11 mouse cellular contexts compared by ENCODE assay signal in the genomic region with DNA sequence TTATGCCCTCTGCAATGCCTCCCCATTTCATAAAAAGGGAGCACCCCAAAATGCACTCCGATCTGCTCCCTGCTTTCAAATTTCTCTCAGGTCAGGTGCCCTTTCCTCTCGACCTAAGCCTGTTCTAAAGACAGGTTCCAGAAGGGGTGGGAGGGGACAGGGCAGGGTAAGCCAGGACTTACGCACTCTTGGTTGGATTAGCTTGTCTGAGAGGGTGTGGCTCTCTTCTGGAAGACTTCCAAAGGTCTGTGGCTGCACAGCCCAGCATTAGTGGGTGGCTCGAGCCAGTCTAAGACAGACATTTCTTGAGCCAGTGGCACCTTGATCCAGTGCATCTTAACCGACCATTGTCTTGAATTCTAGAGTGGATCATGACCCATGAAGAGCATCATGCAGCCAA. TPM values are rescaled to one million over a fixed set of nuclear protein-coding genes. Genes with fewer than 3 reads are reported as not detected.
DNase-seq lines count a peak whose midpoint lies in the region; TF ChIP-seq lines count a peak whose summit lies in the region.
"Had no signal": no experiment of that assay in that cellular context is flagged by ENCODE, and none has a peak within 500 bp of the region (broad histone marks: within the 10 kb centered on the region; RNA-seq: fewer than 3 reads in every experiment).

No protein-coding gene starts in this region.

- no peak overlapping the region; the same call in 1 of the 2 replicates for H3K27ac ChIP-seq in left cerebral cortex, adult 2 months
- H3K27ac ChIP-seq: embryonic facial prominence, embryonic 15.5 days; midbrain, embryonic 13.5 days had no signal

- H3K4me3 ChIP-seq in left cerebral cortex, adult 2 months = no peak overlapping the region
- H3K4me3 ChIP-seq: embryonic facial prominence, embryonic 15.5 days; midbrain, embryonic 13.5 days had no signal

- TF ChIP-seq CTCF in left cerebral cortex, adult 2 months (IDR thresholded peaks at IDR 0.05) = no peak

- DNase-seq in gastrocnemius, adult 8-10 months (ENCODE audit: low spot score in 2 of 2) = peak; percentile 48 to 68
- no peak for DNase-seq in gastrocnemius, postnatal 4 days (ENCODE audit: low spot score in 2 of 2)
- DNase-seq in lung, postnatal 36 days = peak; percentile 14
- no peak for DNase-seq in lung, postnatal 14 days
- peak; percentile 28 for DNase-seq in kidney, postnatal 10 days
- no peak for DNase-seq in left cerebral cortex, adult 2 months (ENCODE audit: extremely low spot score in 1 of 2, low spot score in 2 of 2)
- DNase-seq in cerebellum, postnatal 25 days = no peak
- DNase-seq in adrenal gland, adult (ENCODE audit: inconsistent age in 2 of 2, low spot score in 1 of 2) = no peak
- DNase-seq: cerebellum, adult 18-20 months had no signal

- intact Hi-C loops in left cerebral cortex, adult 2 months (cut with DNase I) = no loop called here

RNA-seq across cellular contexts. Expression of a gene that starts 18.2 kb away (rescaled TPM):
- total RNA-seq in gastrocnemius, adult 8-10 months (2022) = 1 to 10 TPM; 7.2 to 10.0 (median 8.5) TPM
- 10 to 100 TPM; 17.7 to 21.7 TPM for total RNA-seq in gastrocnemius, postnatal 4 days (2021)
- 10 to 100 TPM; 13.6 to 15.6 TPM for total RNA-seq in left cerebral cortex, adult 2 months (2021)

RNA-seq across cellular contexts. Expression of a gene that starts 19.4 kb away (rescaled TPM):
- total RNA-seq in gastrocnemius, adult 8-10 months (2022) = 1,000 to 10,000 TPM; 2,927 to 3,255 (median 3,175) TPM
- 100 to 1,000 TPM; 776 to 786 TPM for total RNA-seq in gastrocnemius, postnatal 4 days (2021)
- total RNA-seq in left cerebral cortex, adult 2 months (2021) = 100 to 1,000 TPM; 379 to 387 TPM

RNA-seq across cellular contexts. Expression of a gene that starts 53.6 kb away (rescaled TPM):
- 100 to 1,000 TPM; 123 to 141 (median 129) TPM for total RNA-seq in gastrocnemius, adult 8-10 months (2022)
- total RNA-seq in gastrocnemius, postnatal 4 days (2021) = 100 to 1,000 TPM; 148 to 174 TPM
- 10 to 100 TPM; 46.2 to 51.8 TPM for total RNA-seq in left cerebral cortex, adult 2 months (2021)

RNA-seq across cellular contexts. Expression of a gene that starts 55.2 kb away (rescaled TPM):
- not detected for total RNA-seq in gastrocnemius, adult 8-10 months (2022)
- not detected for total RNA-seq in gastrocnemius, postnatal 4 days (2021)
- total RNA-seq in left cerebral cortex, adult 2 months (2021) = 10 to 100 TPM; 20.6 to 21.8 TPM

Comparison
In these comparisons a context has a peak if more than half of its experiments do, and no peak if none do; other contexts are left out.
1. DNase-seq: peak in gastrocnemius, adult 8-10 months (2 of 2), lung, postnatal 36 days (single experiment) and kidney, postnatal 10 days (single experiment); none in gastrocnemius, postnatal 4 days (0 of 2), lung, postnatal 14 days (single experiment), left cerebral cortex, adult 2 months (0 of 2), cerebellum, postnatal 25 days (0 of 2) and adrenal gland, adult (0 of 2).